19 mouse cellular contexts compared by ENCODE assay signal in genomic region chrX:153749230-153749629, GRCm38 (mm10). TPM values are rescaled to one million over a fixed set of nuclear protein-coding genes. Genes with fewer than 3 reads are reported as not detected.
A peak's percentile ranks its signal among the peaks of the same experiment; 100 is the strongest.
DNase-seq lines count a peak whose midpoint lies in the region; ATAC-seq and TF ChIP-seq lines count a peak whose summit lies in the region.
"Had no signal": no experiment of that assay in that cellular context is flagged by ENCODE, and none has a peak within 500 bp of the region (broad histone marks: within the 10 kb centered on the region; RNA-seq: fewer than 3 reads in every experiment).

No protein-coding gene starts in this region.

- TF ChIP-seq EP300 in stomach, postnatal 0 days (optimal IDR thresholded peaks at IDR 0.05): no peak

- no peak overlapping the region for H3K4me2 ChIP-seq in intestine, postnatal 0 days (replicated peaks; ENCODE audit: low read depth)
- no peak overlapping the region for H3K4me2 ChIP-seq in intestine, embryonic 15.5 days (replicated peaks)
- no peak overlapping the region for H3K4me2 ChIP-seq in midbrain, postnatal 0 days (ENCODE audit: low read depth, low read length, poor library complexity, severe bottlenecking)
- H3K4me2 ChIP-seq in midbrain, embryonic 14.5 days (ENCODE audit: low read length): no peak overlapping the region
- H3K4me2 ChIP-seq in stomach, postnatal 0 days (replicated peaks; ENCODE audit: low read depth): no peak overlapping the region
- H3K4me2 ChIP-seq: embryonic facial prominence, embryonic 15.5 days; forebrain, embryonic 12.5 days; hindbrain, embryonic 15.5 days; limb, embryonic 15.5 days had no signal

- no peak overlapping the region for H3K27ac ChIP-seq in intestine, postnatal 0 days (ENCODE audit: low read depth, low read length)
- no peak overlapping the region for H3K27ac ChIP-seq in intestine, embryonic 15.5 days
- no peak overlapping the region for H3K27ac ChIP-seq in midbrain, postnatal 0 days (ENCODE audit: low read depth, low read length)
- H3K27ac ChIP-seq in midbrain, embryonic 14.5 days (replicated peaks; ENCODE audit: low read depth, low read length): no peak overlapping the region
- H3K27ac ChIP-seq in stomach, postnatal 0 days (replicated peaks): no peak overlapping the region
- H3K27ac ChIP-seq: embryonic facial prominence, embryonic 15.5 days; forebrain, embryonic 12.5 days; hindbrain, embryonic 15.5 days; limb, embryonic 15.5 days had no signal

- no peak overlapping the region for H3K9ac ChIP-seq in intestine, postnatal 0 days (ENCODE audit: low read depth, low read length)
- H3K9ac ChIP-seq in intestine, embryonic 15.5 days: no peak overlapping the region
- no peak overlapping the region for H3K9ac ChIP-seq in midbrain, postnatal 0 days (replicated peaks; ENCODE audit: low read length, poor library complexity, severe bottlenecking)
- H3K9ac ChIP-seq in midbrain, embryonic 14.5 days (replicated peaks; ENCODE audit: low read length): no peak overlapping the region
- no peak overlapping the region for H3K9ac ChIP-seq in stomach, postnatal 0 days (ENCODE audit: low read length)
- H3K9ac ChIP-seq: embryonic facial prominence, embryonic 15.5 days; forebrain, embryonic 12.5 days; hindbrain, embryonic 15.5 days; limb, embryonic 15.5 days had no signal

- H3K36me3 ChIP-seq in intestine, postnatal 0 days (ENCODE audit: control insufficient read depth, insufficient read depth): no peaks in the 10 kb centered on the region
- H3K36me3 ChIP-seq in intestine, embryonic 15.5 days: no peaks in the 10 kb centered on the region
- H3K36me3 ChIP-seq in midbrain, postnatal 0 days (ENCODE audit: insufficient read depth, low read length): no peaks in the 10 kb centered on the region
- no peaks in the 10 kb centered on the region for H3K36me3 ChIP-seq in midbrain, embryonic 14.5 days (ENCODE audit: control insufficient read depth, insufficient read depth, low read length)
- H3K36me3 ChIP-seq in stomach, postnatal 0 days (ENCODE audit: control insufficient read depth, insufficient read depth, low read length): no peaks in the 10 kb centered on the region
- H3K36me3 ChIP-seq: embryonic facial prominence, embryonic 15.5 days; forebrain, embryonic 12.5 days; hindbrain, embryonic 15.5 days; limb, embryonic 15.5 days had no signal

- no peak overlapping the region for H3K4me3 ChIP-seq in intestine, postnatal 0 days (ENCODE audit: low read depth, low read length)
- no peak overlapping the region for H3K4me3 ChIP-seq in intestine, embryonic 15.5 days (replicated peaks)
- no peak overlapping the region for H3K4me3 ChIP-seq in midbrain, postnatal 0 days (ENCODE audit: low read depth, low read length)
- no peak overlapping the region for H3K4me3 ChIP-seq in midbrain, embryonic 14.5 days (replicated peaks; ENCODE audit: low read depth, low read length)
- H3K4me3 ChIP-seq in stomach, postnatal 0 days (ENCODE audit: low read depth, low read length): no peak overlapping the region
- H3K4me3 ChIP-seq: embryonic facial prominence, embryonic 15.5 days; forebrain, embryonic 12.5 days; hindbrain, embryonic 15.5 days; limb, embryonic 15.5 days had no signal

- no peak for DNase-seq in midbrain, postnatal 0 days (ENCODE audit: low spot score)
- DNase-seq in midbrain, embryonic 14.5 days: no peak
- DNase-seq in NIH3T3 (ENCODE audit: low read depth): peak; percentile 16
- DNase-seq in stomach, postnatal 0 days (ENCODE audit: low spot score): no peak
- no peak for DNase-seq in retina, postnatal 1 day
- no peak for DNase-seq in right cerebral cortex, postnatal 10 days (ENCODE audit: low spot score in 2 of 2)
- DNase-seq: cerebellum, postnatal 36 days; heart, adult 18-20 months; heart, postnatal 10 days; kidney, adult 9 months; lung, postnatal 10 days; spleen, adult 18-20 months; thymus, postnatal 25 days had no signal

- no peak for ATAC-seq in intestine, postnatal 0 days
- no peak for ATAC-seq in intestine, embryonic 15.5 days
- no peak for ATAC-seq in midbrain, postnatal 0 days (ENCODE audit: low FRiP score)
- no peak for ATAC-seq in midbrain, embryonic 14.5 days (ENCODE audit: low FRiP score, low TSS enrichment)
- ATAC-seq in stomach, postnatal 0 days (ENCODE audit: low FRiP score, low TSS enrichment): no peak

- no peaks in the 10 kb centered on the region for H3K9me3 ChIP-seq in intestine, postnatal 0 days (ENCODE audit: control insufficient read depth)
- H3K9me3 ChIP-seq in intestine, embryonic 15.5 days: no peaks in the 10 kb centered on the region
- no peaks in the 10 kb centered on the region for H3K9me3 ChIP-seq in midbrain, postnatal 0 days (ENCODE audit: low read length)
- H3K9me3 ChIP-seq in midbrain, embryonic 14.5 days (ENCODE audit: control insufficient read depth, low read length): no peaks in the 10 kb centered on the region
- no peaks in the 10 kb centered on the region for H3K9me3 ChIP-seq in stomach, postnatal 0 days (ENCODE audit: control insufficient read depth, low read length)
- H3K9me3 ChIP-seq: embryonic facial prominence, embryonic 15.5 days; forebrain, embryonic 12.5 days; hindbrain, embryonic 15.5 days; limb, embryonic 15.5 days had no signal

- TF ChIP-seq CTCF in intestine, postnatal 0 days (IDR thresholded peaks at IDR 0.05; ENCODE audit: low read depth): peak; percentile 53
- TF ChIP-seq CTCF in midbrain, postnatal 0 days (IDR thresholded peaks at IDR 0.05): peak; percentile 60
- peak; percentile 54 for TF ChIP-seq CTCF in stomach, postnatal 0 days (IDR thresholded peaks at IDR 0.05; ENCODE audit: low read depth)

- H3K4me1 ChIP-seq in intestine, postnatal 0 days (replicated peaks; ENCODE audit: control insufficient read depth, insufficient read depth, low read length): no peaks in the 10 kb centered on the region
- no peaks in the 10 kb centered on the region for H3K4me1 ChIP-seq in intestine, embryonic 15.5 days (replicated peaks)
- H3K4me1 ChIP-seq in midbrain, postnatal 0 days (ENCODE audit: insufficient read depth, low read length): no peaks in the 10 kb centered on the region
- H3K4me1 ChIP-seq in midbrain, embryonic 14.5 days (ENCODE audit: control insufficient read depth, insufficient read depth, low read length): no peaks in the 10 kb centered on the region
- no peaks in the 10 kb centered on the region for H3K4me1 ChIP-seq in stomach, postnatal 0 days (replicated peaks; ENCODE audit: control insufficient read depth, insufficient read depth)
- H3K4me1 ChIP-seq: embryonic facial prominence, embryonic 15.5 days; forebrain, embryonic 12.5 days; hindbrain, embryonic 15.5 days; limb, embryonic 15.5 days had no signal

- 48% methylated on average over 2 of the region's 2 CpGs for WGBS in intestine, postnatal 0 days
- WGBS in intestine, embryonic 15.5 days: 36% methylated on average over 2 of the region's 2 CpGs
- 50% methylated on average over 2 of the region's 2 CpGs for WGBS in midbrain, postnatal 0 days
- 57% methylated on average over 2 of the region's 2 CpGs for WGBS in midbrain, embryonic 14.5 days
- WGBS in stomach, postnatal 0 days: 34% methylated on average over 2 of the region's 2 CpGs

- H3K27me3 ChIP-seq in intestine, postnatal 0 days (replicated peaks; ENCODE audit: control insufficient read depth, insufficient read depth, low read length): no peaks in the 10 kb centered on the region
- no peaks in the 10 kb centered on the region for H3K27me3 ChIP-seq in intestine, embryonic 15.5 days (replicated peaks)
- H3K27me3 ChIP-seq in midbrain, postnatal 0 days (ENCODE audit: insufficient read depth, low read length): no peaks in the 10 kb centered on the region
- no peaks in the 10 kb centered on the region for H3K27me3 ChIP-seq in midbrain, embryonic 14.5 days (ENCODE audit: control insufficient read depth, insufficient read depth, low read length)
- no peaks in the 10 kb centered on the region for H3K27me3 ChIP-seq in stomach, postnatal 0 days (ENCODE audit: control insufficient read depth, insufficient read depth, low read length)
- H3K27me3 ChIP-seq: embryonic facial prominence, embryonic 15.5 days; forebrain, embryonic 12.5 days; hindbrain, embryonic 15.5 days; limb, embryonic 15.5 days had no signal

RNA-seq across cellular contexts. Expression of gene Nbdy, which starts 25.8 kb away (rescaled TPM):
- polyA plus RNA-seq in intestine, postnatal 0 days (2015; fragmentation: Nextera tagmentation; extraction: Ambion mirVana): 65.7 and 71.5 TPM in 2 replicates
- polyA plus RNA-seq in intestine, embryonic 15.5 days (2015; fragmentation: Nextera tagmentation; extraction: Ambion mirVana): 81.2 and 85.4 TPM in 2 replicates
- 73.0 and 89.6 TPM in 2 replicates for total RNA-seq in midbrain, postnatal 0 days (2014; rRNA removed)
- 201 TPM in 2 replicates for polyA plus RNA-seq in midbrain, postnatal 0 days (2015; fragmentation: Nextera tagmentation; extraction: Ambion mirVana)
- polyA plus RNA-seq in midbrain, embryonic 14.5 days (2014; fragmentation: Nextera tagmentation; extraction: Ambion mirVana): 145 and 169 TPM in 2 replicates
- polyA plus RNA-seq in stomach, postnatal 0 days (2015; fragmentation: Nextera tagmentation; extraction: Ambion mirVana): 90.9 and 96.9 TPM in 2 replicates

RNA-seq across cellular contexts. Expression of gene Kctd12b, which starts 53.0 kb away (rescaled TPM):
- 2.5 and 2.6 TPM in 2 replicates for polyA plus RNA-seq in intestine, postnatal 0 days (2015; fragmentation: Nextera tagmentation; extraction: Ambion mirVana)
- polyA plus RNA-seq in intestine, embryonic 15.5 days (2015; fragmentation: Nextera tagmentation; extraction: Ambion mirVana): 5.0 and 5.1 TPM in 2 replicates
- 5.8 and 6.3 TPM in 2 replicates for total RNA-seq in midbrain, postnatal 0 days (2014; rRNA removed)
- polyA plus RNA-seq in midbrain, postnatal 0 days (2015; fragmentation: Nextera tagmentation; extraction: Ambion mirVana): 2.7 and 3.6 TPM in 2 replicates
- polyA plus RNA-seq in midbrain, embryonic 14.5 days (2014; fragmentation: Nextera tagmentation; extraction: Ambion mirVana): 2.7 and 5.1 TPM in 2 replicates
- polyA plus RNA-seq in stomach, postnatal 0 days (2015; fragmentation: Nextera tagmentation; extraction: Ambion mirVana): 2.5 and 2.6 TPM in 2 replicates
